Mouse (Mus musculus) stomach, embryonic 15.5 days (tissue): ENCODE results near the gene Als2cl. TPM values are rescaled to one million over a fixed set of nuclear protein-coding genes. Genes with fewer than 3 reads are reported as not detected.
A peak's percentile ranks its signal among the peaks of the same experiment; 100 is the strongest.

ENCODE experiments used
- ATAC-seq: fragments of 200-750 bp; cut with Nextera tagmentation; 2 replicates; pipeline ENCODE4 v1.8.0; 2017; ENCODE audit warnings: low read depth, moderate number of reproducible peaks, moderate TSS enrichment; ENCODE audit not compliant: insufficient read depth, low FRiP score
- H3K27ac ChIP-seq: fragments of 300-500 bp; sonication (generic); 2 replicates; pipeline ENCODE4 v1.5.1; 2015; ENCODE audit warnings: mild to moderate bottlenecking, inconsistent platforms
- H3K27me3 ChIP-seq: fragments of 300-500 bp; sonication (generic); replicated peaks from 2 replicates; pipeline ENCODE4 v1.6.1; 2015; ENCODE audit warnings: inconsistent platforms
- H3K36me3 ChIP-seq: fragments of 300-500 bp; sonication (generic); 2 replicates; pipeline ENCODE4 v1.6.1; 2015; ENCODE audit warnings: inconsistent platforms
- H3K4me1 ChIP-seq: fragments of 300-500 bp; sonication (generic); 2 replicates; pipeline ENCODE4 v1.6.1; 2015; ENCODE audit warnings: inconsistent platforms
- H3K4me2 ChIP-seq: fragments of 300-500 bp; sonication (generic); 2 replicates; pipeline ENCODE4 v1.6.1; 2015; ENCODE audit warnings: mild to moderate bottlenecking, inconsistent platforms
- H3K4me3 ChIP-seq: fragments of 300-500 bp; sonication (generic); replicated peaks from 2 replicates; pipeline ENCODE4 v1.5.1; 2015; ENCODE audit warnings: inconsistent platforms
- H3K9ac ChIP-seq: fragments of 300-500 bp; sonication (generic); 2 replicates; pipeline ENCODE4 v1.6.1; 2015; ENCODE audit warnings: inconsistent platforms
- H3K9me3 ChIP-seq: fragments of 300-500 bp; sonication (generic); 2 replicates; pipeline ENCODE4 v1.6.1; 2016; ENCODE audit warnings: inconsistent platforms
- WGBS: fragments of 180-500 bp; shearing (Covaris S2); methylation state at CpG from one replicate; pipeline ENCODE4 v1.1.7; 2015; 5-methylcytosine and 5-hydroxymethylcytosine counted together
- polyA plus RNA-seq: library from polyadenylated mRNA; unstranded; fragments of >200 nt; fragmentation: Nextera tagmentation; extraction: Ambion mirVana; gene quantifications from 2 replicates; pipeline ENCODE4 v1.2.1, GENCODE M21; 2015

Gene Als2cl
- polyA plus RNA-seq, 1 experiment from 2014 or later: 6.0 TPM

GRCm38 (mm10) chr9:110858523-110858922 is 21.1 kb upstream of the Als2cl start:
- H3K9ac ChIP-seq: no peak overlapping the region
- no peaks in the 10 kb centered on the region for H3K9me3 ChIP-seq
- H3K4me2 ChIP-seq: no peak overlapping the region
- 44% methylated on average over 5 of the region's 5 CpGs for WGBS
- H3K4me1 ChIP-seq: peaks cover 5% of the 10 kb centered on the region
- H3K36me3 ChIP-seq: no peaks in the 10 kb centered on the region
- no peak overlapping the region for H3K4me3 ChIP-seq
- no peak overlapping the region for H3K27ac ChIP-seq
- no peak for ATAC-seq
- peaks cover 8% of the 10 kb centered on the region for H3K27me3 ChIP-seq

- H3K4me3 ChIP-seq: no peak overlapping the region
- peak; percentile 19; the same call in 1 of the 2 replicates for ATAC-seq
Measured at GRCm38 (mm10) chr9:110858967-110859596, 20.6 kb upstream of the Als2cl start.

DNA sequence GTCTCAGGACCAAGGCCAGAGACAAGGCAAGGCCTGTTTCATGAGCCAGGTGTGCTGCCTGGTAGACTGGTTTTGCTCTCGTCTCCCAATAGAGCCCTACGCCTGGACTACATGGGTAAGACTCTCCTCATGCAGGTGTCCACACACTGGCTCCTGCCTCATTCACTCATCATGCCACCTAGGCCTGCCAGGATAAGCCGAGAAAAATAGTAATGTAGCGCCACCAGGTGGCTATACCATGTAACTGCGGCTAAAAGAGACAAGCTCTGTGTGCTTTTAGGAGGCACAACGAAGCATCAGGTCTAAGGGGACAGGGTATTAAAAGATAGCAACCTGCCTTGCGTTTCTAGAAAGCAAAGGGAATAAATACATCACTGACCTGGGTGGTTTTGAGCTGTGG is 8.6 kb upstream of the Als2cl start:
- ATAC-seq: no peak

More at GRCm38 (mm10) chr9:110858967-110859596, 20.6 kb upstream of the Als2cl start:
- H3K27ac ChIP-seq: no peak overlapping the region
- no peak overlapping the region for H3K4me2 ChIP-seq
- no peaks in the 10 kb centered on the region for H3K36me3 ChIP-seq
- peaks cover 5% of the 10 kb centered on the region for H3K4me1 ChIP-seq
- no peaks in the 10 kb centered on the region for H3K9me3 ChIP-seq
- 71% methylated on average over 5 of the region's 5 CpGs for WGBS
- H3K9ac ChIP-seq: no peak overlapping the region
- peaks cover 8% of the 10 kb centered on the region for H3K27me3 ChIP-seq

GRCm38 (mm10) chr9:110873681-110874659 is 5.7 kb upstream of the Als2cl start:
- ATAC-seq: no peak
- no peaks in the 10 kb centered on the region for H3K9me3 ChIP-seq
- peaks cover 10% of the 10 kb centered on the region for H3K27me3 ChIP-seq
- no peaks in the 10 kb centered on the region for H3K36me3 ChIP-seq
- H3K9ac ChIP-seq: no peak overlapping the region
- H3K4me2 ChIP-seq: peak overlapping the region; percentile 48
- H3K27ac ChIP-seq: no peak overlapping the region
- H3K4me3 ChIP-seq: peak overlapping the region; percentile 23
- peaks cover 16% of the 10 kb centered on the region for H3K4me1 ChIP-seq
- WGBS: 13% methylated on average over 40 of the region's 40 CpGs

More for the DNA sequence above, 8.6 kb upstream of the Als2cl start:
- no peaks in the 10 kb centered on the region for H3K36me3 ChIP-seq
- H3K4me1 ChIP-seq: peaks cover 15% of the 10 kb centered on the region
- no peak overlapping the region for H3K9ac ChIP-seq
- H3K27me3 ChIP-seq: peaks cover 10% of the 10 kb centered on the region
- no peak overlapping the region for H3K4me2 ChIP-seq
- H3K27ac ChIP-seq: no peak overlapping the region
- H3K4me3 ChIP-seq: no peak overlapping the region
- whole genome bisulfite sequencing: 23% methylated on average over 7 of the region's 7 CpGs
- H3K9me3 ChIP-seq: no peaks in the 10 kb centered on the region

DNA sequence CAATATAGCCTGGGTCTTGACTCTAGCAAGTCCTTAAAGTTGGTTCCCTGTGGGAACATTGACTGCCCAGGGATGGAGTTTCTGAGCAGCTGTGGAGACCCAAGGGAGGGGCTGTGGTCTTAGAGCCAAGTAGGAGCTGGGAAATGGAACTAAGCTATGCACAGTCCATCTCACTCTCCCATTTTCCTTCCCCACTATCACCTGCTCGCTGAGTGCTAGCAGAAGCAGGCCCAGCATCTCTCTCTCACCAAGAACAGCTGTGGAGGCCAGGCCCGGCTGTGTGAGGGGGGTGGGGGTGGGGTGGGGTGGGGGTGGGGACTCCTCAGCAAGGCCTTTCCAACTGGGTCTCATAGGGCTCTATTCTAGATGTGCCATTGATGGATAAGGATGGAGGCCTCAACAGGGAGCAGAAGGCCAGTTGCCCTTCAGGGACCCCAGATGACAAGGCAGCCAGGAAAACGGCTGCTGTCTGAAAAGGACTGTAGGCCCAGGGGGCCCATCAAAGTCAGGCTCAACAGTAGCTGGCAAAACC is 4.9 kb upstream of the Als2cl start:
- ATAC-seq: no peak

GRCm38 (mm10) chr9:110875288-110875695 is 4.4 kb upstream of the Als2cl start:
- Histone ChIP-seq H3K4me3 (no peak overlapping the region), H3K4me2 (no peak overlapping the region), H3K9ac (no peak overlapping the region), H3K27me3 (peaks cover 15% of the 10 kb centered on the region), H3K9me3 (no peaks in the 10 kb centered on the region), H3K4me1 (peaks cover 28% of the 10 kb centered on the region), H3K36me3 (no peaks in the 10 kb centered on the region), H3K27ac (no peak overlapping the region)
- WGBS: 25% methylated on average over 6 of the region's 6 CpGs
- peak; percentile 16; the same call in 1 of the 2 replicates for ATAC-seq

More for the DNA sequence above, 4.9 kb upstream of the Als2cl start:
- H3K4me2 ChIP-seq: no peak overlapping the region
- H3K4me3 ChIP-seq: no peak overlapping the region
- H3K27ac ChIP-seq: no peak overlapping the region
- 25% methylated on average over 3 of the region's 3 CpGs for WGBS
- H3K36me3 ChIP-seq: no peaks in the 10 kb centered on the region
- no peak overlapping the region for H3K9ac ChIP-seq
- peaks cover 24% of the 10 kb centered on the region for H3K4me1 ChIP-seq
- no peaks in the 10 kb centered on the region for H3K9me3 ChIP-seq
- H3K27me3 ChIP-seq: peaks cover 15% of the 10 kb centered on the region

DNA sequence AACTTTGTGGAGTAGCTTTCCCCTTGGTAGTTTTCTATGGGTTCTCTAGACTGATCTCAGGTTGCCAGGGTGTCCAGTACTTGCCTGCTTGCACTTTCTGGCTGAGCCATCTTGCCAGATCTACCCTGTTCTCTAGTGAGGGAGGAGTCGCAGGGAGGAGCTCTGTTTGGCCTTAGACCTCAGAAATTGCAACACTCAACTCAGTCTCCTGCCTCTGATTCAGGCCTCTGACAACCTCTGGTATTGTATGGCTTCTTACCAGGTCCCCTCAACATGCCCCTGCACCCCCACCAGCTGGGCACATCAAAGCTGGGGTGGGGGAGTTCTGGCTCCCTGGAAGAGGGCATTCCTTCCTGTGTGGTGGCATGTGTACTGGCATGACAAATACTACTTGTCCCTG is 2.3 kb upstream of the Als2cl start:
- no peak overlapping the region for H3K4me3 ChIP-seq

DNA sequence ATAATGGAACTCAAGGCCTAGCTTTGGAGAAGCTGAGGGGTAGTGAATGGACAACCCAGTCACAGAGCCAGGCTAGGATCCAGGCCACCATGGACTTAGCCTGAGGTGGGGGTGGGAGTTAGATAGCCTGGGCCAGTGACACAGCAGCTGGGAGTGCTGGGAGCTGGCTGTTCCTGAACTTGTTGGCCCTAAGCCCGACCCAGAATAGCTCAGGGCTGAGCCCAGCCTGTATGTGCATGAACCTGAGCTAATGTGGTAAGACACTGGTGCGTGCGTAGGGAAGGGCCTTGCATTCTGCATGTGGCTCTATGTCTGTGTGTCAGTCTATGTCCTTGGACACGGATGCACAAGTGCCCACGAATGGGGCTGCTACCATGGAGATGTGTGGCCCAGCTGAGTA is 1.8 kb upstream of the Als2cl start:
- Histone ChIP-seq H3K4me3 (no peak overlapping the region), H3K27me3 (peaks cover 21% of the 10 kb centered on the region), H3K4me1 (peaks cover 38% of the 10 kb centered on the region), H3K9ac (no peak overlapping the region), H3K36me3 (no peaks in the 10 kb centered on the region), H3K9me3 (no peaks in the 10 kb centered on the region), H3K4me2 (no peak overlapping the region), H3K27ac (no peak overlapping the region)
- ATAC-seq: no peak
- 86% methylated on average over 5 of the region's 5 CpGs for WGBS

More for the DNA sequence above, 2.3 kb upstream of the Als2cl start:
- Histone ChIP-seq H3K4me2 (no peak overlapping the region), H3K27ac (no peak overlapping the region), H3K9me3 (no peaks in the 10 kb centered on the region), H3K27me3 (peaks cover 21% of the 10 kb centered on the region), H3K36me3 (no peaks in the 10 kb centered on the region), H3K9ac (no peak overlapping the region), H3K4me1 (peaks cover 38% of the 10 kb centered on the region)
- ATAC-seq: no peak
- WGBS: 80% methylated on average over 1 of the region's 1 CpGs

- peaks cover 11% of the 10 kb centered on the region for H3K27me3 ChIP-seq
- peak; percentile 84 for ATAC-seq
- H3K4me2 ChIP-seq: peak within 1 kb of the TSS; percentile 93
- no peaks in the 10 kb centered on the region for H3K9me3 ChIP-seq
- H3K4me3 ChIP-seq: peak within 1 kb of the TSS; percentile 60
- peak within 1 kb of the TSS; percentile 70 for H3K27ac ChIP-seq
- peak within 1 kb of the TSS; percentile 45 for H3K9ac ChIP-seq
- WGBS: under 1% methylated on average over 56 of the region's 57 CpGs
- no peaks in the 10 kb centered on the region for H3K36me3 ChIP-seq
- peaks cover 26% of the 10 kb centered on the region; the same call in 1 of the 2 replicates for H3K4me1 ChIP-seq
Measured at GRCm38 (mm10) chr9:110879998-110880561, 410 bp downstream of the Als2cl start, which contains the start of gene Tmie. Gene Tmie, minus strand, starts transcription at chr9:110880113.

DNA sequence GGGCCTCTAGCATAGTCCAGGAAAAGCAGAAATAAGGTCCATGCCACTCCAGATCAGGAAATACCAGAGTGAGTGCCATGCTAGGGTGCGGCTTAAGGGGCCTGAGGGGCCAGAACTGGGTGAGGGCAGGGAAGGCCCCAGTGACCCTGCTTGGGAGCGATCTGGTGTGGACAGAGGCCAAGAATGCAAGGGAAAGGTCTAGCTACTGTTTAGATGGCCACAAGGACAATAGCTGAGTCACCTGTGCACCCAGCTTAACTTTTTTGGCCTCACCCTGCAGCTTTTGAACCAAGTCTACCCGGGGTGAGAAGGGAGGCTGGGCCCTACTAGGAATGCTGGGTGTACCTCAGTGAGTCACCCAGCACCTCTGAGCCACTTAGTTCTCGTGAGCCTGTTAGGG is 1.1 kb downstream of the Als2cl start:
- 60% methylated on average over 4 of the region's 4 CpGs for WGBS
- peaks cover 11% of the 10 kb centered on the region for H3K27me3 ChIP-seq
- H3K27ac ChIP-seq: peak overlapping the region; percentile 70
- H3K36me3 ChIP-seq: no peaks in the 10 kb centered on the region
- H3K4me3 ChIP-seq: peak overlapping the region; percentile 60
- peak overlapping the region; percentile 93 for H3K4me2 ChIP-seq
- no peak overlapping the region for H3K9ac ChIP-seq
- H3K4me1 ChIP-seq: peaks cover 22% of the 10 kb centered on the region; the same call in 1 of the 2 replicates
- ATAC-seq: peak; percentile 12; the same call in 1 of the 2 replicates
- H3K9me3 ChIP-seq: no peaks in the 10 kb centered on the region

GRCm38 (mm10) chr9:110881953-110882352 is 2.3 kb downstream of the Als2cl start:
- Histone ChIP-seq H3K9ac (no peak overlapping the region), H3K27ac (no peak overlapping the region), H3K4me1 (peaks cover 22% of the 10 kb centered on the region; the same call in 1 of the 2 replicates), H3K4me3 (no peak overlapping the region), H3K4me2 (no peak overlapping the region), H3K36me3 (no peaks in the 10 kb centered on the region), H3K9me3 (no peaks in the 10 kb centered on the region), H3K27me3 (peaks cover 11% of the 10 kb centered on the region)
- 73% methylated on average over 7 of the region's 7 CpGs for WGBS
- ATAC-seq: no peak
